Mouse (Mus musculus) liver, embryonic 18 days (tissue): Measurements from ENCODE around the gene Lbx2. TPM values are rescaled to one million over a fixed set of nuclear protein-coding genes. Genes with fewer than 3 reads are reported as not detected.

Experiments
- polyA plus RNA-seq: library from polyadenylated mRNA; depleted of rRNA; stranded (reverse); fragments of >200 nt; gene quantifications from 2 replicates; pipeline ENCODE4 v1.2.3, GENCODE M21; 2012; rRNA removed

Lbx2 gene
- polyA plus RNA-seq: 0.29 and 0.47 TPM in 2 replicates

DNA sequence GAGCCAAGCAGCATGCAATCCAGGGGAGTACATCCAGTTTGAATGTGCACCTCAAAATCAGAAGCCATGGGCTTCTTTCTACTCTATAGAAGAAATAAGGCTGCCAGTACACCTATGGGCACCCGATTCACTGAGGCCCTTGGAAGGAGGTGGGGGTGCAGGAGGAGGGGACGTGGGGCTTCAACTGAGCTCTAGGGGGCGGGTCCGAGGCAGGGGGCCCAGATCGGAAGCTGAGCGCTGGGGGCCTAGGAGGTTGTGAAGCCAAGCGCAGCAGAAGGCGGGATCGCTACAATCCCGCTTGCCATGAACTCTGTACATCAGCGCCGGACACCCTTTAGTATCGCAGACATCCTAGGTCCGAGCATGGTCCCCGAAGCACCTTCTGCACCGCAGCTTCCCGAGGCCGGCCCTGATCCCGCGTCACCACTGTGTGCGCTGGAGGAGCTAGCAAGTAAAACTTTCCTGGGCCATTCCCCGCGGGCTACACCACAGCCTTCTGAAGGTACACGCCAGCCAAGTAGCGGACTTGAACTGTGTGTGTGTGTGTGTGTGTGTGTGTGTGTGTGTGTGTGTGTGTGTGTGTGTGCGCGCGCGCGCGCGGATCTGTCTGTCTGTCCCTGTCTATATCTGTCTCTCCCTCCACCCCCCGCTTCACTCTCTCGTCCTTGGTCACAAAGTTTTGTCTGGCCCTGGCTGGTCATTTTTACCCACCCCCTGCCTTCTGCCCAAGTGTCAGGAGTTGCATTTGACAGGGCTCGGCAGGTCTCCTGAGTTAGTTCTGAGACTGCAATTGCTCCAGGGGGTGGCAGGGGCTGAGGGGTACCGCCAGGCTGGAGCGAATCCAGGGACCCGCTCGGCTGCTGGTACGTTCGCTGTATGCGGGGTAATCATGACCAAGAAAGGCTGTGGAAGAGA lies at the start of gene Lbx2:
Lbx2 (plus strand) TSS at position 247 of the 915 bp plus-strand sequence.

DNA sequence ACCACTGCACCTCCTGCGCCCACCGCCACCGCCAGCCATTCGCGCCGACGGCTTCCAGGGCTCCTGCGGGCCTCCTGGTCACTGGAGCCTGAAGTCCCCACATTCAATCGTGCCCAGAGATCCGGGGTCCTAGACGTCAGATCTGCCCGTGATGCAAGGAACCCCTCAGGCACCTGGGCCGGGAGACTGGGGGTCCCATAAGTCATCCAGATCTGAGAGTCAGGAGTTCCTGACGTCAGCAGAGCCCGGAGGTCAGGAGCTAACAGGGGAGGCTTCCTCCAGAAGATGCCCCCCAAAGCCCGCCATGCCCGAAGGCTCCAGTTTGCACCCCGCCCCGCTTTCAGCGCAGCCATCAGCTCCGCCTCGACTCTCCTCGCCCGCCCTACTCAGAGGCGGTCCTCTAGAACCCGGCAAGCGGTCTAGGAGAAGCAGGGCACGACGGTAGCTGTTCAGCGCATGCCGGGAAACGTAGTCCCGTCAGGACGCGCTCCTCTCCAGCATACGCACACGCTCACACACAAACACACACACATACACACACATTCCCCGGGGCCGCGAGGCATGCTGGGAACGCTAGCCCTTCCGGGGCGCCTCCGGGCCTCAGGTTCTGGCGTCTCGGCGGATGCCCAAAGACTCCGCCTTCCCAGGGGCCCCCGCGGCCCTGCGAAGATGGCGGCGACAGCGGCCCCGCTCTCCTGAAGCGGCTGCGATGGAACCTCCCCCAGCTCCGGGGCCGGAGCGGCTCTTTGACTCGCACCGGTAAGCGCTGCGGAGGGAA lies 31.9 kb upstream of the Lbx2 start, which contains the start of gene Aup1:
Aup1 (plus strand) TSS at position 448 of the 778 bp plus-strand sequence.

DNA sequence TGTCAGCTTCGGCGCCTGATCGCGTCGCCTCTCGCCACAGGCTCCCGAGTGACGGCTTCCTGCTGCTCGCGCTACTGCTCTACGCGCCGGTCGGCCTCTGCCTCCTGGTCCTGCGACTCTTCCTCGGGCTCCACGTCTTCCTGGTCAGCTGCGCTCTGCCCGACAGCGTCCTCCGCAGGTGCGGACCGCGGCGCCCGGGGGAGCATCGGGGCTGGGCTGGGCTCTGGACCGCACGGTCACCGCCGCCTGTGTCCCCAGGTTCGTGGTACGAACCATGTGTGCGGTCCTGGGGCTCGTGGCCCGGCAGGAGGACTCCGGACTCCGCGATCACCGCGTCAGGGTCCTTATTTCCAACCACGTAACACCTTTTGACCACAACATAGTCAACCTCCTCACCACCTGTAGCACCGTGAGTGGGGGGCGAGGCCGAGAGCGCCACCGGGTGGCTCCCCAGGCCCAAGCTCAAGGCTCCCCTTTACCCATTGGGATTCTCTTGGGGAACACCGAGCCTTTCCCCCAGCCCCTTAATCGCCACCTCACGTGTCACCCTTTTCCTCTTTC lies 31.2 kb upstream of the Lbx2 start, which contains the start of gene Htra2:
Htra2 (minus strand) TSS at position 403 of the 561 bp plus-strand sequence.

DNA sequence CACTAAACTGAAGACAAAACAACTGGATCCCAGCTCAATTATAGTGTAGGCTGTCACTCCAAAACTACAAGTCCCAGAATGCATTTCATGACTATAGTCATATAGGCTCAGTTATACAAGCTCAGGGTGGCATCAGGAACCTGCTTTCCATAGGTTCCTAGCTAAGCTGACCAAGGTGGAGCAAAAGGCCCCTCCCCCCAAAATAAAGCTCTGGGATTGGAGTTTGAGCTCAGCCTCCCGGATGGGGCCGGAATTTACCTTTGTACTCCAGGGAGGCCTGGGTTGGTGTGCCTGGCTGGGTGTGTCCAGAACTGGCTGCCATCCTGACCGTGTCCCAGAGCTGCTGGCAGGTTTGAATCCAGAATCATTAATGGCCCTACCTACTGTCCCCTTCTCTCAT lies 28.4 kb upstream of the Lbx2 start, which contains the start of gene Dqx1:
Dqx1 (plus strand) TSS at position 55 of the 400 bp plus-strand sequence.

DNA sequence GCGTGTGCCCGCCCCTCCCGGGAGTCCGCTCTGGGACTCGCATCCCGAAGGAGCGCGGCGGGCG lies 16.1 kb upstream of the Lbx2 start, which contains the start of gene Tlx2:
Tlx2 (minus strand) TSS at position 47 of the 64 bp plus-strand sequence.

DNA sequence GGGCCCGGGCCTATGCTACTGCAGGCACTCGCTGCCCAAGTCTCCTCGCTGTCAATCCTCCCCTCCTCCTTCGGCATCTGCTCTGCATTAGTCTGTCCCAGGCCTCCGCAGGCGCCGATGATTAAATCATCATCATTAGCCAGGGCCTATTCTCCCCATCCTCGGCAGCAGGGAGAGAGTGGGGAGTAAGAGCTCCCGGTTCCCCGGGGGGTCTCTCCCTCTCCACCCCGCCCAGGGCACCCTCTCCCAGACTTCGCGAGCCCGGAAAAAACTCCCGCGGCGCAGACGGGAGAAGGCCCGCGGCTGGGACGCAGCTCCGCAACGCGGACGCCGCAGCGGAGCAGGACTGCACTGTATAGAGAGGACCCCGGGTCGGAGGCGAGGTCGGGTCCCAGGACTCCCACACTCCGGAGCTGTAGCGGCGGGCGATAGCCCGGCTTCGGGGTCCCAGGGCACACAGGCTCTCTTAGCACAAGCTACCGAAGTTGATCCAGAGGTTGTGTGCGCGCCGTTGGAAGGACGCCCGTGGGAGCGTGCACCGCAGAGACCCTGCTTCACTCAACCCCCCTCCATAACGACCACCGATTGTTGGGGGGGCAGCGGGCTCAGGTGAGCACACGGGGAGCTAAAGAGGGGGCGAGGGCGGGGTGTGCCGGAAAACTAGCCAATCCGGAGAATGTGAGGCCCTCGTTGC lies 8.4 kb upstream of the Lbx2 start, which contains the start of gene Pcgf1:
Pcgf1 (plus strand) TSS at position 240 of the 694 bp plus-strand sequence.

GRCm38 (mm10) chr6:83101316-83101687 lies 15.1 kb downstream of the Lbx2 start, which contains the start of the genes Ccdc142 and Gm42688:
TSS of gene Ccdc142 (plus strand) at chr6:83101601.
TSS of gene Gm42688 (plus strand) at chr6:83101617.

DNA sequence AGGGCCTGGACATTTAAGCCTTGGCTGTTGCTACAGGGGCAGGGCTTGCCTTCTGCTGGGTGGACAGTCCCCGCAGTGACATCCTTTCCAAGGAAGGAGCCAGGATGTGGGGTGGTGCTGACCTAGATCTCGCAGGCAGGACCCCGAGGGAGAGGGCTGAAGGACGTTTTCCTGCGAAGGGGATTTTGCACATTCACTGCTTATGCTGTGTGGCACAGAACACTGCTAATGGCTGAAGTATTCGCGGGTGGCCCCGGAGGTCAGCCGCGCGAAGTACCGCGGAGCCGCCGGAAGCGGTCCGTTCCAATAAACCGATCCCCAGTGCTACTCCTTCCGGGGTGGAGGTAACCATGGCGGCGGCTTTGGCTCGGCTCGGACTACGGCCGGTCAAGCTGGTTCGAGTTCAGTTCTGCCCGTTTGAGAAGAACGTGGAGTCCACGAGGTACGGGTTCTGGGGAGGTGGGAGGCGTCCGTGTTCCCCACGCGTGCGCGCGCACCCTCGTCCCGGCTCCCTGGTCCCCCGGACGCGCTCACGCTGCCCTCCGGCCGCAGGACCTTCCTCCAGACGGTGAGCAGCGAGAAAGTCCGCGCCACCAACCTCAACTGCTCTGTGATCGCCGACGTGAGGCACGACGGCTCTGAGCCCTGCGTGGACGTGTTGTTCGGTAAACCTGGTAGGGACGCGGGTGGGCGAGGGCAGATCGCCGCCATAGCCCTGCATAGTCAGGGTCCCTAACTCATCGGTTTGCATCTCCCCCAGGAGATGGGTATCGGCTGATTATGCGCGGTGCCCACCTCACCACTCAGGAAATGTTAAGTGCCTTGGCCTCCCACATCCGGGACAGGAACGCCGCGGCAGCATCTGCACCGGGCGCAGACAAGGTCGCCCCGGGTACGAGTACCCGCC lies 22.8 kb downstream of the Lbx2 start, which contains the start of gene Mrpl53:
Mrpl53 (plus strand) TSS at position 279 of the 907 bp plus-strand sequence.

DNA sequence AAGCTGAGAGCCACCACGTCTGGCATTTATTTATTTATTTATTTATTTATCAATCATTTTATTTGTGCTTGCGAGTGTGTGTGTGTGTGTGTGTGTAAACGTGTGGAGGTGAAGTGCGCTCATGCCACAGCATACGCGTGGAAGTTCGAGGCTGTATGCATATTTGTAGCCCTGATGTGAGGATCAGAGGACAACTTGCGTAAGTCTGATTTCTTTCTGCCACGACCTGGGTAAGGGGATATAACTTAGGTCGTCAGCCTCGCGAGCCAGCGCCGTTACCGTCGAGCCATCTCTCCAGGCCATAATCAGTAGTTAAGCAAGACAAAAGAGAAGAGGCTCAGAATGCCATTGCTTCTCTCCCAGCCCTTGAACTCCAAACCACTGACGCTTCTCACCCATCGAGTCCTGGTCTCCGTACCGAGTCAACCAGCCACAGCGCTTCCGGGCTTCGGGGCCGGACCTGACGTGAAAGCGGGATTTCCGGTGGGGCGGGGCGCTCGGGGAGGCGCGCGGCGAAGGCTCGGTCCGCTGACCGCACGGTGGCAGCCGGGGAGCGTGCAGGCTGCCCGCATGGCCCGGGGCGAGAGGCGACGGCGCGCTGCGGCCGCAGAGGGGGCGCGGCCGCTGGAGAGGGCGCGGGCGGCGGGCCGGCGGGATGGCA lies 29.0 kb downstream of the Lbx2 start, which contains the start of gene Mogs:
Mogs (plus strand) TSS at position 486 of the 661 bp plus-strand sequence.

GRCm38 (mm10) chr6:83120930-83121862 lies 35.0 kb downstream of the Lbx2 start, which contains the start of gene Wbp1:
TSS of gene Wbp1 (minus strand) at chr6:83121559.

DNA sequence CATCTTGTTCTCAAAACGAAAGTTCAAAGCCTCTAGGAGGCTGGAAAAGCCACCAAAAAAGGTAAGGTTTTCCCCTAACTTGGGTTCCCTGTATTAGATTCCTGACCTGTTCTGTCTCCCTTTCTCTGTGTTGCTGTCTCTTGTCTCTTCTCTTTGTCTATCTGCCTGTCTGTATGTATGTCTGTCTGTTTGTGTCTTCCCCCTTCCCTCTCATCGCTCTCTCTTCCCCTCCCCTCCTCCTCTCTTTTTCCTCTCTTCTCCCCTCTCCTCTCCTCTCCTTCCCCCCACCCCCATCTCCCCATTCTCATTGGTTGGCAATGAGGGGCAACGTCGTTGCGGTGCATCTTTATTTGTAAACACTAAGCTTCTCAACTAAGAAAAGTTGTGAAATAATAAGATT lies 39.2 kb downstream of the Lbx2 start, which contains the start of gene Ino80b:
Ino80b (minus strand) TSS at position 101 of the 400 bp plus-strand sequence.

GRCm38 (mm10) chr6:83134951-83135513 lies 48.9 kb downstream of the Lbx2 start, which contains the start of gene Rtkn:
TSS of gene Rtkn (plus strand) at chr6:83135463.

Other genes with a start within 250 kb of the Lbx2 start
- gene Sema4f, start 146.6 kb upstream of the Lbx2 start, polyA plus RNA-seq: 0.09 and 0.10 TPM in 2 replicates
- gene M1ap, start 139.5 kb upstream of the Lbx2 start, polyA plus RNA-seq: 2.1 and 2.9 TPM in 2 replicates
- gene Dok1, start 52.9 kb upstream of the Lbx2 start, polyA plus RNA-seq: 8.1 TPM in 2 replicates
- gene Loxl3, start 52.2 kb upstream of the Lbx2 start, polyA plus RNA-seq: 1.7 and 1.8 TPM in 2 replicates
- gene Aup1, start 31.8 kb upstream of the Lbx2 start, polyA plus RNA-seq: 160 and 172 TPM in 2 replicates
- 36.8 and 39.4 TPM in 2 replicates for gene Htra2, start 31.1 kb upstream of the Lbx2 start, polyA plus RNA-seq
- 13.9 and 14.9 TPM in 2 replicates for gene Dqx1, start 28.5 kb upstream of the Lbx2 start, polyA plus RNA-seq
- gene Tlx2, start 16.1 kb upstream of the Lbx2 start, polyA plus RNA-seq: not detected in 2 replicates
- 14.5 and 15.4 TPM in 2 replicates for gene Pcgf1, start 8.5 kb upstream of the Lbx2 start, polyA plus RNA-seq
- gene Ccdc142, start 15.2 kb downstream of the Lbx2 start, polyA plus RNA-seq: 0.85 and 1.0 TPM in 2 replicates
- 1.5 and 2.0 TPM in 2 replicates for gene Gm42688, start 15.2 kb downstream of the Lbx2 start, polyA plus RNA-seq
- gene Mrpl53, start 22.7 kb downstream of the Lbx2 start, polyA plus RNA-seq: 49.4 and 73.2 TPM in 2 replicates
- gene Mogs, start 29.1 kb downstream of the Lbx2 start, polyA plus RNA-seq: 32.2 and 36.3 TPM in 2 replicates
- 24.7 and 26.2 TPM in 2 replicates for gene Wbp1, start 35.2 kb downstream of the Lbx2 start, polyA plus RNA-seq
- gene Ino80b, start 39.1 kb downstream of the Lbx2 start, polyA plus RNA-seq: 8.5 and 10.0 TPM in 2 replicates
- gene Rtkn, start 49.1 kb downstream of the Lbx2 start, polyA plus RNA-seq: 19.0 and 22.3 TPM in 2 replicates
- 0.36 and 0.39 TPM in 2 replicates for gene Wdr54, start 70.0 kb downstream of the Lbx2 start, polyA plus RNA-seq
- 0.02 and 0.04 TPM in 2 replicates for gene 1700003E16Rik, start 70.0 kb downstream of the Lbx2 start, polyA plus RNA-seq
- gene Dctn1, start 79.6 kb downstream of the Lbx2 start, polyA plus RNA-seq: 16.8 and 23.5 TPM in 2 replicates
- 0.05 TPM in 2 replicates for gene Slc4a5, start 133.5 kb downstream of the Lbx2 start, polyA plus RNA-seq
- 18.5 and 21.5 TPM in 2 replicates for gene Mthfd2, start 239.5 kb downstream of the Lbx2 start, polyA plus RNA-seq
- gene Mob1a, start 239.6 kb downstream of the Lbx2 start, polyA plus RNA-seq: 19.4 and 21.9 TPM in 2 replicates